Mouse (Mus musculus) thymus, postnatal 14 days (tissue): ENCODE results near the gene Exoc2.

Experiments
- DNase-seq: peaks from one replicate; pipeline ENCODE4 v3.0.0; 2021

Gene Exoc2

DNA sequence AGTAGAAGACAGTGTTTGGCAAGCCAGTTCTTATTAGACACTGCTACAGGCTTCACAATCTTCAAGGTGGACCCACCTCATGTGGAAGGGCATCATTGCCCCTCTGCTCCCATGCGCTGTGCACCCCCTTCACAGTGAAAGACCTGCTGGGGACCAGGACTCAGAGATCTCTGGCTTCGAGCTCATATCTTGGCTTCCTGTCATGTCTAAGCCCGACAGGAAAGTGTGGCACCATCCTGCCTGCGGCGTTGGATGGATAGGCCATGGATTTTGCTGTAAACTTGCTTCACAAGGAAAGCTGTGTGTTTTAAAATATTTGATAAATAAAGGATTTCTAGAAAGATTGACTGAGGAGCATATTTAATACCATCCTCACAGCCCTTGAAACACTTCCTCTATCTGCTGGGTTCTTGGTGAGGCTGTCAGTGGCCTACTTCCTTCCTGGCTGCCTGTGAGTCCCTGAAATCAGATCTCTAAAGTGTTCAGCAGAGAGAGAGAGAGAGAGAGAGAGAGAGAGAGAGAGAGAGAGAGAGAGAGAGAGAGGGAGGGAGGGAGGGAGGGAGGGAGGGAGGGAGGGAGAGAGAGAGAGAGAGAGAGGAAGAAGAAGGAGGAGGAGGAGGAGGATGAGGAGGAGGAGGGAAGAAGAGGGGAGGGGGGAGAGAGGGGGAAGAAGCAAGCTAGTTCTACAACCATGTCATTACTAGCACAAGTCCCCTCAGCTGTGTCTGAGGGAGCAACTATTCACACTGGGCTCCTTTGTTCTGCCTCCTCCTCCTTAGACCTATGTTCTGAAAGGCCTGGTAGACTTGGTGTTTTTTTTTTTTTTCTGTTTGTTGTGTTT lies 207.0 kb downstream of the Exoc2 start:
- peak; percentile 43 for DNase-seq

DNA sequence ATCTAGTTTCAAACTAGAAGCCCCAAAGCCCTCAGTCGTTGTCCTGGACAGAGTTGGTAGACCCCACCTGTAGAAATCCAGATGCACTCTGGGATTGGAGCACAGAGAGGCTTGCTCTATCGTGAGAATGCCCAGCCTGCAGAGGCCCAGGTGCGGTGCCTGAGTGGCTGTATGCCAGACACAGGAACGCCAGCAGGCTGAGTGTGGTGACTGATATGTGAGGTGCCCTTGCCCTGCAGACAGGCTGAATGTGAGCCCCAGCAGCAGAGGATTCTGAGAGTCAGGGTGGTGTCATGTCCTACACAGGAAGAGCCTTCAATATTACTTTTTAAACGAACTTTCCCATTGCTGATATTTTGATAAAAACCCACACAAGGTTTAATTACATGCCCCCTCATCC lies 208.0 kb downstream of the Exoc2 start:
- DNase-seq: peak; percentile 63

- DNase-seq: no peak
Observed at GRCm38 (mm10) chr13:30764014-30764740, 209.7 kb downstream of the Exoc2 start.
